Mouse (Mus musculus): ENCODE data around the gene Olfr463. TPM values are rescaled to one million over a fixed set of nuclear protein-coding genes. Genes with fewer than 3 reads are reported as not detected.

Gene Olfr463
- polyA plus RNA-seq (2012), result not detected in 2 replicates

- no peak for TF ChIP-seq GATA1 (IDR thresholded peaks at IDR 0.05; ENCODE audit: low read length)
Measured at GRCm38 (mm10) chr11:87897287-87897686, at the start of gene Olfr463. Gene Olfr463 (minus strand): TSS chr11:87897387.

DNA sequence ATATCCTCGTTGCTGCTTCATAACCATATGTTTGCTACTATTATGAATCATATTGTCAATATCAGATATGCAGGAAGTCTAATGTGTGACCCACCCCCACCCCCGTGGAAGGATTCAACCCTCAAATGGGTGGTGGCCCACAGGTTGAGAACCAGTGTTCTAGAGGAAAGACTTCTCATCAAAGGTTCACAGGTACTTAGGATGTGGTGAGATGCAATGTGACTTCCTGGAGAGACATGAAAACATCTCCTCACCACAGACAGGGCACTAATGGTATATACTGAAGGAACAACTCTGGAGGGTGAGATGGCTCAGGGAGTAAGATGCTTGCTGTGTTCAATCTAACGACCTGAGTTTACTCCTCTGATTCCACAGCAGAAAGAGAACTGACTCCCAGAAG lies 38.3 kb upstream of the Olfr463 start:
- no peak for TF ChIP-seq GATA1 (IDR thresholded peaks at IDR 0.05; ENCODE audit: low read length)

DNA sequence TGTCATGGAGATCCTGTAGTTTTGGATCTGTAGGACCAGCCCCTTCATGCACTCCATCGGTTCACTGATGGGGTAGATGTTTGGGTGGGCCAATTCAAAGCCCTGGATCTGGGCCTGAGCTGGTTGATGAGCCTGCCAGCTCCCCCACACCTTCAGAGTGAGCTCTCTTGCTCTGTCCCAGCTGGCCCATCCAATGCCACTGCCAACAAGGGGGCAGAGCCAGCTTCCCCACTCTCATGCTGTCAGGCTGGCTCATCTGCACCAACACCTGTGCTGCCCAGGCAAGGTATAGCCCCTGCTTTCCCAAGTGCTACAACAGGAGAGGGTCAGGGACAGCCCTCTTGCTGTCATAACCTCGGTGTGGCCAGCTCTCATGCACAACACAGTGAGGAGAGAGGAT lies 36.5 kb upstream of the Olfr463 start:
- no peak for TF ChIP-seq GATA1 (IDR thresholded peaks at IDR 0.05; ENCODE audit: low read length)

GRCm38 (mm10) chr11:87930348-87930747 lies 33.2 kb upstream of the Olfr463 start:
- no peak for TF ChIP-seq GATA1 (IDR thresholded peaks at IDR 0.05; ENCODE audit: low read length)

DNA sequence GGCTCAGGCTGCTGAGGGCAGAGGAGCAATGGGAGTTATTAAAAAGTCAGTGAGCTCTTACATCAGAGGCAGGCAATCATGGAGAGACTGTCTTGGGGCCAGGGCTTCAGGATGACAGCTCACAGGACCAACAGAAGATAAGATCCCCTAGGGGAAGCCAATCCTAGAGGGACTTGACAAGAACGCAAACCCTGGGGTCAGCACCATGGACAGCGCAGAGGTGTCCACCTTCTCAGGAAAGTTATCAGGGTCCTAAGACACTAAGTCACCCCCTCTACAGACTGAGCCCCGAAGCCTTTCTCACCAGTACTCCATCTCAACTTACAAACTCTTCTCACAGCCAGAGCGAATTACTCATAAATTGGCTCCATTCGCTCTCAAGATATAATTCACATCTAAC lies 23.8 kb upstream of the Olfr463 start, which contains the start of gene Olfr464:
Gene Olfr464 (minus strand): TSS at position 2 of the 400 bp plus-strand sequence.
- TF ChIP-seq GATA1 (IDR thresholded peaks at IDR 0.05; ENCODE audit: low read length), result no peak

GRCm38 (mm10) chr11:87920301-87920700 lies 23.1 kb upstream of the Olfr463 start:
- TF ChIP-seq GATA1 (IDR thresholded peaks at IDR 0.05; ENCODE audit: low read length), result no peak

GRCm38 (mm10) chr11:87916005-87916404 lies 18.8 kb upstream of the Olfr463 start:
- TF ChIP-seq GATA1 (IDR thresholded peaks at IDR 0.05; ENCODE audit: low read length), result no peak

DNA sequence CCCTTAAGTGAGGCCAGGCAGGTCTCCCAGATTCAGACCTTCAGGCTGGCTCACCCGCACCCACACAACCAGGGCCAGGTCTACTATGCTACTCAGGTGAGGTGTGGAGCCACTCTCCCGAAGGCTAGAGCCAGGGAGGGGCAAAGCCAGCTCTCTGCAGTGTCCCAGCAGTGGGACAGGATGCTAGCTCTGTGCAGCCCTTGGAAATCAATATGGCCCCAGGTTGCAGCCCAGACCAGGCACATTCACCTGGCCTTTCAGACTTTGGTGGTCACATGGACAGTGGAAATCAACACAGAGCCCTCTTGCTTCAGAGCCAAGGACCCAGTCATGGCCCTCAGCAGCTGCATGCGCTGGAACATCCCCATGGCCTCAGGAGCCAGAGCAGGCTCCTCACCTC lies 7.1 kb upstream of the Olfr463 start:
- no peak for TF ChIP-seq GATA1 (IDR thresholded peaks at IDR 0.05; ENCODE audit: low read length)

DNA sequence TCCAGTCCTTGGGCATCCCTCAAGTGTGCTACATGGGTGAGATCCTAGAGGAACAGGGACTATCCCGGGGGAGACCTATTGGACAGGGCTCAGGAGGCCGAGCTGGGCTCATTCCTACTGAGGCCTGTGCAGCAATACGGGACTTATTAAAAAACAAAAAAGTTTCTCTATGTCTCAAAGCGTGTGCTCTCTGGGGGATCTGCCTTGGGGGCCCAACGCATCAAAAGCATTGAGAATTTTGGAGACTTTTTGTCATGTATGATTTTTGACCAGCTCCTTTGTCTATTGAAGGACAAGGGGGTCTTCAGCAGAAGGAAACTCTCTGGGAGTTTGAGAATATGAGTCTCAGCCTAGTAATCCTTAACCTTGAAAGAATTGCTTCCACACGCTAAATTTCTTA lies 5.0 kb downstream of the Olfr463 start, which contains the start of gene Olfr462:
Gene Olfr462 (minus strand): TSS at position 101 of the 400 bp plus-strand sequence.
- no peak for TF ChIP-seq GATA1 (IDR thresholded peaks at IDR 0.05; ENCODE audit: low read length)

- no peak for TF ChIP-seq GATA1 (IDR thresholded peaks at IDR 0.05; ENCODE audit: low read length)
Measured at GRCm38 (mm10) chr11:87884856-87885255, 12.3 kb downstream of the Olfr463 start.

DNA sequence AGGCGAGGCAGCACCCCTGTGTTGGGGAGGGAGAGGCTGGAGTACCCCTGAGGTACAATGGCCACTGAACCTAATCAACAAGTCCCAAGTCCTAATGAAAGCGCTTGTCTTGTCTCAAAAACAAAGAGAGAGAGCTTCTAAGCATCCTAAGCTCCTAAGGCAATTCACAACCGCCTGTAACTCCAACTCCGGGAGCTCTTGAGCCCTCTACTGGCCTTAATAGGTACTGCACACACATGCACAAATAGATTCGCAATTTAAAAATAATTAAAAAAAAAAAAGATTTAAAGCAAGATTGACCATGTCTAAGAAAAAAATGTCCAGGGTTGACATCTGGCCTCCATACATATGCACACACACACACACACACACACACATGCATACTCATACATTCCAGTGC lies 13.7 kb downstream of the Olfr463 start:
- no peak for TF ChIP-seq GATA1 (IDR thresholded peaks at IDR 0.05; ENCODE audit: low read length)

GRCm38 (mm10) chr11:87881714-87882113 lies 15.5 kb downstream of the Olfr463 start:
- TF ChIP-seq GATA1 (IDR thresholded peaks at IDR 0.05; ENCODE audit: low read length), result no peak

- no peak for TF ChIP-seq GATA1 (IDR thresholded peaks at IDR 0.05; ENCODE audit: low read length)
Measured at GRCm38 (mm10) chr11:87879826-87880225, 17.4 kb downstream of the Olfr463 start.

DNA sequence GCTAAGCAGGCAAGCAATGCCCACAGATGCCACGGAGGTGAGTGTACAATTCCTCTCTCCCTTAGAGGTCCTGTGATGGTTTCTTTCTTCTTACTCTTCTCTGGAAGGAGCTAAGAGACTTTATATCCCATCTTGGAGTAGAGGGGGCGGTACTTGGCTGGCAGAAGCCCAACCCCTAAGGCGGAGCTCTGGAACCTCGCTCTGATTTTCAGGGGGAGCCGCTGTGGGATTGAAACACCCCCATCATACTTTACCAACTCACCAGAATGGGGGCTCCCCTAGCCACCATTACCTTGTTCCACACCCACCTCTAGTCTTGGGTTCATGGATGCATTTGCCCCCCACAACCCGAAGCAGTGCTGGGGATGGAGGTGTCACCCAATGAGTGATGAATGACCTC lies 21.8 kb downstream of the Olfr463 start, which contains the start of gene Epx:
Gene Epx (minus strand): TSS at position 101 of the 400 bp plus-strand sequence.
- no peak for TF ChIP-seq GATA1 (IDR thresholded peaks at IDR 0.05; ENCODE audit: low read length)

GRCm38 (mm10) chr11:87871766-87872165 lies 25.4 kb downstream of the Olfr463 start:
- TF ChIP-seq GATA1 (IDR thresholded peaks at IDR 0.05; ENCODE audit: low read length), result no peak

- TF ChIP-seq GATA1 (IDR thresholded peaks at IDR 0.05; ENCODE audit: low read length), result no peak
Measured at GRCm38 (mm10) chr11:87870096-87870495, 27.1 kb downstream of the Olfr463 start.

- TF ChIP-seq GATA1 (IDR thresholded peaks at IDR 0.05; ENCODE audit: low read length), result no peak
Measured at GRCm38 (mm10) chr11:87862805-87863204, 34.4 kb downstream of the Olfr463 start.

DNA sequence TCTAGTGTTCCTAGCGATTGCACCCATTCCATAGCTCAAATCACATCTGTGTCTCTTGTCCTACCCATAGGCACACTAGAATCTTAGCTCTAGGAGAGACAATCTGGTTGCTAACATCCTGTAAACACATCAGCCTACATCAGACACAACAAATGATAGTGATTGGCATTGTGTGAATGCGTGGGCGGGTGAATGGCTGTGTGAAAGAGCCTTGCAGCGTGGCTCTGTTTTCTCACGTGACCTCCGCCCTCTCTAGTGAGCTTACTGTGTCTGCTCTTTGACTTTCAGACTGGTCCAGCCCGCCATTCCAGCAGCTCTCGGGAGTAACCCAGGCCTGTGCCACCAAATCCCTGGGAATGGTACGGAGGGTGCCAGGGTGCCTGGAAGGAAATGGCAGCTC lies 36.8 kb downstream of the Olfr463 start:
- no peak for TF ChIP-seq GATA1 (IDR thresholded peaks at IDR 0.05; ENCODE audit: low read length)

Measured in G1E-ER4 (cell line).